Mouse (Mus musculus) central nervous system, embryonic 18 days (tissue): ENCODE measurements around the gene Ndufb4. TPM values are rescaled to one million over a fixed set of nuclear protein-coding genes. Genes with fewer than 3 reads are reported as not detected.

Experiments
- polyA plus RNA-seq: library from polyadenylated mRNA; depleted of rRNA; stranded (reverse); fragments of >200 nt; gene quantifications from 2 replicates; pipeline ENCODE4 v1.2.3, GENCODE M21; 2012; rRNA removed

Ndufb4 gene
- 60.5 and 69.6 TPM in 2 replicates for polyA plus RNA-seq

GRCm38 (mm10) chr16:37653731-37654657 is at the start of gene Ndufb4:
Gene Ndufb4 (minus strand): TSS chr16:37654453.

Other genes with a start within 250 kb of the Ndufb4 start
- 26.5 and 28.1 TPM in 2 replicates for gene Gtf2e1, start 114.7 kb downstream of the Ndufb4 start, polyA plus RNA-seq
- 6.6 and 7.3 TPM in 2 replicates for gene Rabl3, start 114.6 kb downstream of the Ndufb4 start, polyA plus RNA-seq
- 0.11 and 0.21 TPM in 2 replicates for gene Hgd, start 74.3 kb downstream of the Ndufb4 start, polyA plus RNA-seq
- gene Fstl1, start 122.4 kb upstream of the Ndufb4 start, polyA plus RNA-seq: 57.2 and 60.4 TPM in 2 replicates
- 0.28 and 0.31 TPM in 2 replicates for gene Gm36028, start 206.7 kb upstream of the Ndufb4 start, polyA plus RNA-seq
- 23.4 and 25.1 TPM in 2 replicates for gene Lrrc58, start 213.9 kb upstream of the Ndufb4 start, polyA plus RNA-seq